Mouse (Mus musculus) hindbrain, embryonic 13.5 days (tissue): ENCODE measurements around the gene Neurod4. TPM values are rescaled to one million over a fixed set of nuclear protein-coding genes. Genes with fewer than 3 reads are reported as not detected.

Experiments used
- ATAC-seq: fragments of 200-750 bp; cut with Nextera tagmentation; 2 replicates; pipeline ENCODE4 v1.8.0; 2017; ENCODE audit warnings: moderate TSS enrichment; ENCODE audit not compliant: low FRiP score
- H3K27ac ChIP-seq: fragments of 300-500 bp; sonication (generic); 2 replicates; pipeline ENCODE4 v1.5.1; 2015; ENCODE audit warnings: inconsistent platforms, mild to moderate bottlenecking, moderate library complexity
- H3K27me3 ChIP-seq: fragments of 300-500 bp; sonication (generic); 2 replicates; pipeline ENCODE4 v1.6.1; 2015; ENCODE audit warnings: mild to moderate bottlenecking, inconsistent platforms
- H3K36me3 ChIP-seq: fragments of 300-500 bp; sonication (generic); 2 replicates; pipeline ENCODE4 v1.6.1; 2015; ENCODE audit warnings: mild to moderate bottlenecking, inconsistent platforms
- H3K4me1 ChIP-seq: fragments of 300-500 bp; sonication (generic); replicated peaks from 2 replicates; pipeline ENCODE4 v1.6.1; 2015; ENCODE audit warnings: inconsistent platforms
- H3K4me2 ChIP-seq: fragments of 300-500 bp; sonication (generic); 2 replicates; pipeline ENCODE4 v1.6.1; 2015; ENCODE audit warnings: inconsistent platforms, mild to moderate bottlenecking, moderate library complexity
- H3K4me3 ChIP-seq: fragments of 300-500 bp; sonication (generic); 2 replicates; pipeline ENCODE4 v1.5.1; 2015; ENCODE audit warnings: mild to moderate bottlenecking, inconsistent platforms
- H3K9ac ChIP-seq: fragments of 300-500 bp; sonication (generic); 2 replicates; pipeline ENCODE4 v1.6.1; 2015; ENCODE audit warnings: mild to moderate bottlenecking, inconsistent platforms
- H3K9me3 ChIP-seq: fragments of 300-500 bp; sonication (generic); 2 replicates; pipeline ENCODE4 v1.6.1; 2016; ENCODE audit warnings: inconsistent platforms
- WGBS: fragments of 180-500 bp; shearing (Covaris S2); methylation state at CpG from one replicate; pipeline ENCODE4 v1.1.7; 2015; 5-methylcytosine and 5-hydroxymethylcytosine counted together
- polyA plus RNA-seq: library from polyadenylated mRNA; unstranded; fragments of >200 nt; fragmentation: Nextera tagmentation; extraction: Ambion mirVana; gene quantifications from 2 replicates; pipeline ENCODE4 v1.2.1, GENCODE M21; 2015

The Neurod4 gene
- polyA plus RNA-seq, 1 experiment from 2014 or later, result 2.7 TPM

- no peak overlapping the region for H3K4me2 ChIP-seq
- H3K9me3 ChIP-seq, result no peaks in the 10 kb centered on the region
- no peaks in the 10 kb centered on the region for H3K36me3 ChIP-seq
- no peaks in the 10 kb centered on the region for H3K27me3 ChIP-seq
- peaks cover 7% of the 10 kb centered on the region for H3K4me1 ChIP-seq
- H3K27ac ChIP-seq, result no peak overlapping the region
- WGBS, result 4% methylated on average over 3 of the region's 3 CpGs
- H3K4me3 ChIP-seq, result no peak overlapping the region
- peak; percentile 69; the same call in 1 of the 2 replicates for ATAC-seq
- H3K9ac ChIP-seq, result no peak overlapping the region
Measured at GRCm38 (mm10) chr10:130293741-130294408, 13.8 kb upstream of the Neurod4 start.

GRCm38 (mm10) chr10:130288007-130288406 lies 8.0 kb upstream of the Neurod4 start:
- Histone ChIP-seq H3K36me3 (no peaks in the 10 kb centered on the region), H3K4me2 (no peak overlapping the region), H3K4me3 (no peak overlapping the region), H3K9me3 (no peaks in the 10 kb centered on the region), H3K27ac (no peak overlapping the region), H3K27me3 (no peaks in the 10 kb centered on the region), H3K9ac (no peak overlapping the region), H3K4me1 (no peaks in the 10 kb centered on the region)
- ATAC-seq, result no peak
- 39% methylated on average over 3 of the region's 3 CpGs for WGBS

- Histone ChIP-seq H3K27me3 (no peaks in the 10 kb centered on the region), H3K27ac (no peak overlapping the region), H3K9me3 (no peaks in the 10 kb centered on the region), H3K9ac (no peak overlapping the region), H3K4me2 (no peak overlapping the region), H3K4me1 (peaks cover 1% of the 10 kb centered on the region), H3K36me3 (no peaks in the 10 kb centered on the region), H3K4me3 (no peak overlapping the region)
- no peak for ATAC-seq
- 63% methylated on average over 1 of the region's 1 CpGs for WGBS
Measured at GRCm38 (mm10) chr10:130287201-130287600, 7.2 kb upstream of the Neurod4 start.

GRCm38 (mm10) chr10:130281982-130282449 lies 2.0 kb upstream of the Neurod4 start:
- no peaks in the 10 kb centered on the region for H3K9me3 ChIP-seq
- H3K27me3 ChIP-seq, result no peaks in the 10 kb centered on the region
- no peaks in the 10 kb centered on the region for H3K36me3 ChIP-seq
- no peak overlapping the region for H3K9ac ChIP-seq
- H3K4me3 ChIP-seq, result no peak overlapping the region
- 4% methylated on average over 1 of the region's 1 CpGs for WGBS
- peaks cover 14% of the 10 kb centered on the region for H3K4me1 ChIP-seq
- H3K4me2 ChIP-seq, result no peak overlapping the region
- peak; percentile 79 for ATAC-seq
- H3K27ac ChIP-seq, result no peak overlapping the region

- H3K9ac ChIP-seq, result no peak overlapping the region
- no peak overlapping the region for H3K4me2 ChIP-seq
- no peaks in the 10 kb centered on the region for H3K36me3 ChIP-seq
- H3K27ac ChIP-seq, result no peak overlapping the region
- H3K4me3 ChIP-seq, result no peak overlapping the region
- 61% methylated on average over 2 of the region's 2 CpGs for WGBS
- peaks cover 7% of the 10 kb centered on the region for H3K4me1 ChIP-seq
- no peaks in the 10 kb centered on the region for H3K27me3 ChIP-seq
- no peaks in the 10 kb centered on the region for H3K9me3 ChIP-seq
- no peak for ATAC-seq
Measured at GRCm38 (mm10) chr10:130276496-130276895, 3.5 kb downstream of the Neurod4 start.

GRCm38 (mm10) chr10:130275759-130276158 lies 4.3 kb downstream of the Neurod4 start:
- Histone ChIP-seq H3K4me1 (peaks cover 7% of the 10 kb centered on the region), H3K9ac (no peak overlapping the region), H3K36me3 (no peaks in the 10 kb centered on the region), H3K4me2 (no peak overlapping the region), H3K4me3 (no peak overlapping the region), H3K9me3 (no peaks in the 10 kb centered on the region), H3K27me3 (no peaks in the 10 kb centered on the region), H3K27ac (no peak overlapping the region)
- no peak for ATAC-seq
- WGBS, result 62% methylated on average over 2 of the region's 2 CpGs

- no peaks in the 10 kb centered on the region for H3K9me3 ChIP-seq
- ATAC-seq, result peak; percentile 61; the same call in 1 of the 2 replicates
- H3K9ac ChIP-seq, result no peak overlapping the region
- H3K27me3 ChIP-seq, result no peaks in the 10 kb centered on the region
- H3K27ac ChIP-seq, result no peak overlapping the region
- WGBS, result 31% methylated on average over 4 of the region's 4 CpGs
- H3K36me3 ChIP-seq, result no peaks in the 10 kb centered on the region
- no peak overlapping the region for H3K4me3 ChIP-seq
- H3K4me2 ChIP-seq, result no peak overlapping the region
- H3K4me1 ChIP-seq, result peaks cover 4% of the 10 kb centered on the region; the same call in 1 of the 2 replicates
Measured at GRCm38 (mm10) chr10:130263203-130263602, 16.8 kb downstream of the Neurod4 start.

- H3K27ac ChIP-seq, result no peak overlapping the region
- H3K27me3 ChIP-seq, result no peaks in the 10 kb centered on the region
- H3K9ac ChIP-seq, result no peak overlapping the region
- no peaks in the 10 kb centered on the region for H3K36me3 ChIP-seq
- ATAC-seq, result 0 out of 2 replicates have a peak, but pooled peaks have one; percentile 39
- H3K4me3 ChIP-seq, result no peak overlapping the region
- 40% methylated on average over 1 of the region's 1 CpGs for WGBS
- H3K4me2 ChIP-seq, result no peak overlapping the region
- peaks cover 4% of the 10 kb centered on the region; the same call in 1 of the 2 replicates for H3K4me1 ChIP-seq
- no peaks in the 10 kb centered on the region for H3K9me3 ChIP-seq
Measured at GRCm38 (mm10) chr10:130259483-130259882, 20.6 kb downstream of the Neurod4 start.

GRCm38 (mm10) chr10:130244271-130244670 lies 35.8 kb downstream of the Neurod4 start:
- H3K4me2 ChIP-seq, result no peak overlapping the region
- peaks cover 4% of the 10 kb centered on the region; the same call in 1 of the 2 replicates for H3K4me1 ChIP-seq
- H3K9ac ChIP-seq, result no peak overlapping the region
- H3K27me3 ChIP-seq, result no peaks in the 10 kb centered on the region
- WGBS, result 2% methylated on average over 2 of the region's 2 CpGs
- no peaks in the 10 kb centered on the region for H3K9me3 ChIP-seq
- peak; percentile 75; the same call in 1 of the 2 replicates for ATAC-seq
- H3K4me3 ChIP-seq, result no peak overlapping the region
- H3K36me3 ChIP-seq, result no peaks in the 10 kb centered on the region
- H3K27ac ChIP-seq, result no peak overlapping the region

GRCm38 (mm10) chr10:130238318-130239209 lies 41.5 kb downstream of the Neurod4 start:
- no peak for ATAC-seq
- Histone ChIP-seq H3K27me3 (no peaks in the 10 kb centered on the region), H3K27ac (no peak overlapping the region), H3K36me3 (no peaks in the 10 kb centered on the region), H3K9me3 (no peaks in the 10 kb centered on the region), H3K4me1 (no peaks in the 10 kb centered on the region; the same call in 1 of the 2 replicates), H3K4me2 (no peak overlapping the region), H3K9ac (no peak overlapping the region), H3K4me3 (no peak overlapping the region)
- 52% methylated on average over 2 of the region's 2 CpGs for WGBS

- no peaks in the 10 kb centered on the region for H3K36me3 ChIP-seq
- H3K9me3 ChIP-seq, result no peaks in the 10 kb centered on the region
- H3K4me2 ChIP-seq, result no peak overlapping the region
- ATAC-seq, result no peak
- no peak overlapping the region for H3K9ac ChIP-seq
- 33% methylated on average over 1 of the region's 1 CpGs for WGBS
- no peak overlapping the region for H3K4me3 ChIP-seq
- H3K4me1 ChIP-seq, result no peaks in the 10 kb centered on the region; the same call in 1 of the 2 replicates
- no peaks in the 10 kb centered on the region for H3K27me3 ChIP-seq
- no peak overlapping the region for H3K27ac ChIP-seq
Measured at GRCm38 (mm10) chr10:130234576-130234975, 45.5 kb downstream of the Neurod4 start.

- 63% methylated on average over 1 of the region's 1 CpGs for WGBS
- no peak overlapping the region for H3K4me2 ChIP-seq
Measured at GRCm38 (mm10) chr10:130232117-130232516, 47.9 kb downstream of the Neurod4 start.

More at GRCm38 (mm10) chr10:130232117-130232516, 47.9 kb downstream of the Neurod4 start:
- no peaks in the 10 kb centered on the region for H3K36me3 ChIP-seq
- H3K4me1 ChIP-seq, result no peaks in the 10 kb centered on the region; the same call in 1 of the 2 replicates
- no peak for ATAC-seq
- no peaks in the 10 kb centered on the region for H3K27me3 ChIP-seq
- H3K9me3 ChIP-seq, result no peaks in the 10 kb centered on the region
- no peak overlapping the region for H3K27ac ChIP-seq
- no peak overlapping the region for H3K9ac ChIP-seq
- H3K4me3 ChIP-seq, result no peak overlapping the region
